Mouse (Mus musculus): ENCODE data around the gene Atg4b.

Atg4b gene

GRCm38 (mm10) chr1:93751290-93751689, at the start of gene Atg4b:
Gene Atg4b (plus strand): TSS chr1:93751500.
- no peak for TF ChIP-seq GATA4 (IDR thresholded peaks at IDR 0.05; ENCODE audit: insufficient replicate concordance, low read length)

- TF ChIP-seq GATA4 (IDR thresholded peaks at IDR 0.05; ENCODE audit: insufficient replicate concordance, low read length) = no peak
Measured at GRCm38 (mm10) chr1:93702106-93702505, 49.2 kb upstream of the Atg4b start.

GRCm38 (mm10) chr1:93703472-93704048, 47.7 kb upstream of the Atg4b start:
- TF ChIP-seq GATA4 (IDR thresholded peaks at IDR 0.05; ENCODE audit: insufficient replicate concordance, low read length) = no peak

- TF ChIP-seq GATA4 (IDR thresholded peaks at IDR 0.05; ENCODE audit: insufficient replicate concordance, low read length) = no peak
Measured at GRCm38 (mm10) chr1:93704341-93704740, 47.0 kb upstream of the Atg4b start.

GRCm38 (mm10) chr1:93705389-93705788, 45.9 kb upstream of the Atg4b start:
- TF ChIP-seq GATA4 (IDR thresholded peaks at IDR 0.05; ENCODE audit: insufficient replicate concordance, low read length) = no peak

- TF ChIP-seq GATA4 (IDR thresholded peaks at IDR 0.05; ENCODE audit: insufficient replicate concordance, low read length) = no peak
Measured at GRCm38 (mm10) chr1:93716166-93716565, 35.1 kb upstream of the Atg4b start.

- no peak for TF ChIP-seq GATA4 (IDR thresholded peaks at IDR 0.05; ENCODE audit: insufficient replicate concordance, low read length)
Measured at GRCm38 (mm10) chr1:93721557-93721956, 29.7 kb upstream of the Atg4b start.

- no peak for TF ChIP-seq GATA4 (IDR thresholded peaks at IDR 0.05; ENCODE audit: insufficient replicate concordance, low read length)
Measured at GRCm38 (mm10) chr1:93724623-93725022, 26.7 kb upstream of the Atg4b start.

GRCm38 (mm10) chr1:93725665-93726064, 25.6 kb upstream of the Atg4b start:
- no peak for TF ChIP-seq GATA4 (IDR thresholded peaks at IDR 0.05; ENCODE audit: insufficient replicate concordance, low read length)

GRCm38 (mm10) chr1:93726116-93726515, 25.2 kb upstream of the Atg4b start:
- no peak for TF ChIP-seq GATA4 (IDR thresholded peaks at IDR 0.05; ENCODE audit: insufficient replicate concordance, low read length)

GRCm38 (mm10) chr1:93726974-93727373, 24.3 kb upstream of the Atg4b start:
- no peak for TF ChIP-seq GATA4 (IDR thresholded peaks at IDR 0.05; ENCODE audit: insufficient replicate concordance, low read length)

- TF ChIP-seq GATA4 (IDR thresholded peaks at IDR 0.05; ENCODE audit: insufficient replicate concordance, low read length) = no peak
Measured at GRCm38 (mm10) chr1:93731103-93731502, 20.2 kb upstream of the Atg4b start.

GRCm38 (mm10) chr1:93731880-93732281, 19.4 kb upstream of the Atg4b start:
- TF ChIP-seq GATA4 (IDR thresholded peaks at IDR 0.05; ENCODE audit: insufficient replicate concordance, low read length) = no peak

- no peak for TF ChIP-seq GATA4 (IDR thresholded peaks at IDR 0.05; ENCODE audit: insufficient replicate concordance, low read length)
Measured at GRCm38 (mm10) chr1:93735859-93736258, 15.4 kb upstream of the Atg4b start.

GRCm38 (mm10) chr1:93737711-93738110, 13.6 kb upstream of the Atg4b start:
- TF ChIP-seq GATA4 (IDR thresholded peaks at IDR 0.05; ENCODE audit: insufficient replicate concordance, low read length) = no peak

- no peak for TF ChIP-seq GATA4 (IDR thresholded peaks at IDR 0.05; ENCODE audit: insufficient replicate concordance, low read length)
Measured at GRCm38 (mm10) chr1:93740671-93741070, 10.6 kb upstream of the Atg4b start.

- peak; percentile 62; the same call in 1 of the 2 replicates for TF ChIP-seq GATA4 (IDR thresholded peaks at IDR 0.05; ENCODE audit: insufficient replicate concordance, low read length)
Measured at GRCm38 (mm10) chr1:93741987-93742386, 9.3 kb upstream of the Atg4b start.
